Mouse (Mus musculus): ENCODE measurements around the gene Slc5a5.

GRCm38 (mm10) chr8:70931731-70932130, 39.2 kb upstream of the Slc5a5 start:
- no peak for TF ChIP-seq ZKSCAN1 (IDR thresholded peaks at IDR 0.05; ENCODE audit: borderline replicate concordance, low read depth, low read length)
- no peak for TF ChIP-seq CTCF (conservative IDR thresholded peaks at IDR 0.05 in 1 of 2, IDR thresholded peaks at IDR 0.05 in 1 of 2; ENCODE audit: low read depth in 2 of 2, low read length in 2 of 2)
- TF ChIP-seq ELF1 (IDR thresholded peaks at IDR 0.05; ENCODE audit: low read depth, low read length), result no peak
- TF ChIP-seq USF1 (IDR thresholded peaks at IDR 0.05; ENCODE audit: low read depth, low read length), result no peak
- no peak for TF ChIP-seq RCOR1 (conservative IDR thresholded peaks at IDR 0.05; ENCODE audit: low read depth, low read length)
- TF ChIP-seq CHD2 (IDR thresholded peaks at IDR 0.05; ENCODE audit: low read length), result no peak
- TF ChIP-seq TCF12 (IDR thresholded peaks at IDR 0.05; ENCODE audit: low read depth, low read length), result no peak
- TF ChIP-seq EP300 (IDR thresholded peaks at IDR 0.05; ENCODE audit: low read length), result no peak
